Mouse (Mus musculus) left cerebral cortex, adult 2 months (tissue): ENCODE measurements around the gene Reck. TPM values are rescaled to one million over a fixed set of nuclear protein-coding genes. Genes with fewer than 3 reads are reported as not detected.

Experiments
- DNase-seq, 2 experiments: peaks; one replicate each; pipeline ENCODE4 v3.0.0; 2021 to 2022; ENCODE audit warnings: low spot score in 2 of 2, mixed read lengths in 1 of 2; ENCODE audit errors: extremely low spot score in 1 of 2
- H3K27ac ChIP-seq: fragments of 200-600 bp; 2 replicates; pipeline ENCODE4 v1.8.1; 2022
- H3K4me3 ChIP-seq: fragments of 200-600 bp; 2 replicates; pipeline ENCODE4 v1.8.1; 2022
- CTCF ChIP-seq: fragments of 200-600 bp; IDR thresholded peaks from 2 replicates; pipeline ENCODE4 v1.8.1; 2022; ENCODE audit warnings: antibody characterized with exemption, mild to moderate bottlenecking, moderate library complexity
- intact Hi-C: fragments of 180-260 bp; cut with DNase I; formaldehyde crosslinking; loops from one replicate; pipeline ENCODE4 v1.15.1; 2025
- total RNA-seq, 2 experiments: library from RNA; stranded (reverse); gene quantifications; 2 replicates each; pipeline ENCODE4 v1.2.3; 2021

The Reck gene
- total RNA-seq, 2 experiments from 2014 or later, result 7.6 to 8.6 TPM

GRCm38 (mm10) chr4:43988976-43989375 lies 113.6 kb downstream of the Reck start:
- intact Hi-C loops, result loop anchor here (10.0 kb wide), 1 partner anchor 244 kb away; no protein-coding TSS in a partner anchor
- Histone ChIP-seq H3K27ac (no peak overlapping the region), H3K4me3 (no peak overlapping the region)
- no peak for DNase-seq
- TF ChIP-seq CTCF, result no peak

GRCm38 (mm10) chr4:43993072-43993471 lies 117.7 kb downstream of the Reck start:
- no peak for DNase-seq
- Histone ChIP-seq H3K27ac (no peak overlapping the region), H3K4me3 (no peak overlapping the region)
- no peak for TF ChIP-seq CTCF
- intact Hi-C loops, result no loop called here

DNA sequence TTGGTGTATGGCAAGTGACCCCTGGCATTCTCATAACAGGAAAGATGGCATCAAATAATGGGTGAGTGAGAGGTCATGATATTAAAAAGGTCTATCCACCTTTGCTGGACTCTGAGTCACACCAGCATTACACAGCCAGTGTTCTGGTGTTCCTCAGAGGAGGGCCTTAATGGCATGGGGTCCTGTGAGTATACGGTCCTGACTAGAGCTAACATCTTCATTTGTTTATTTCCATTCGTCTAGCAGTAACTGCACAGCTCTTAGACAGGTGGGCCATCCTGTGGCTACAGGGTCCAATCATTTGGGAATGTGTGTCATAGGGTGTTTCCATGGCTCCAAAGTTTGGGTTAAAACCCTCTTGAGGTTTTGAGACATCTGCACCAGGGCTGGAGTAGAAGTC lies 119.0 kb downstream of the Reck start:
- no peak for DNase-seq
- no peak overlapping the region for H3K4me3 ChIP-seq
- intact Hi-C loops, result no loop called here
- no peak overlapping the region for H3K27ac ChIP-seq
- TF ChIP-seq CTCF, result no peak

Other genes with a start within 250 kb of the Reck start
- 10 to 100 TPM; 60.9 to 62.0 TPM for gene Npr2, start 243.6 kb upstream of the Reck start, total RNA-seq
- gene Spag8, start 221.9 kb upstream of the Reck start, total RNA-seq, result 1 to 10 TPM in 1 of 2 experiments, under 1 TPM in 1; 0.95 to 1.6 TPM
- gene Hint2, start 219.1 kb upstream of the Reck start, total RNA-seq, result 10 to 100 TPM; 30.9 to 33.5 TPM
- gene Tmem8b, start 206.6 kb upstream of the Reck start, total RNA-seq, result 10 to 100 TPM; 63.1 to 66.2 TPM
- gene Fam221b, start 206.4 kb upstream of the Reck start, total RNA-seq, result 1 to 10 TPM; 1.8 to 2.2 TPM
- not detected for gene Olfr70, start 174.7 kb upstream of the Reck start, total RNA-seq
- gene Olfr71, start 165.3 kb upstream of the Reck start, total RNA-seq, result not detected
- 1 to 10 TPM in 1 of 2 experiments, under 1 TPM in 1; 0.87 to 1.1 TPM for gene Hrct1, start 148.3 kb upstream of the Reck start, total RNA-seq
- under 1 TPM; 0.63 to 1.00 TPM for gene Spaar, start 145.5 kb upstream of the Reck start, total RNA-seq
- not detected for gene Olfr159, start 104.5 kb upstream of the Reck start, total RNA-seq
- gene Olfr156, start 51.6 kb upstream of the Reck start, total RNA-seq, result not detected
- not detected for gene Olfr157, start 35.3 kb upstream of the Reck start, total RNA-seq
- gene Olfr155, start 24.0 kb upstream of the Reck start, total RNA-seq, result not detected
- gene Glipr2, start 81.9 kb downstream of the Reck start, total RNA-seq, result 1 to 10 TPM; 3.4 to 3.7 TPM
- not detected for gene Ccin, start 108.0 kb downstream of the Reck start, total RNA-seq
- 100 to 1,000 TPM; 269 to 274 TPM for gene Clta, start 128.9 kb downstream of the Reck start, total RNA-seq
- gene Gne, start 208.6 kb downstream of the Reck start, total RNA-seq, result 10 to 100 TPM; 47.6 to 51.8 TPM